In the genomic region with DNA sequence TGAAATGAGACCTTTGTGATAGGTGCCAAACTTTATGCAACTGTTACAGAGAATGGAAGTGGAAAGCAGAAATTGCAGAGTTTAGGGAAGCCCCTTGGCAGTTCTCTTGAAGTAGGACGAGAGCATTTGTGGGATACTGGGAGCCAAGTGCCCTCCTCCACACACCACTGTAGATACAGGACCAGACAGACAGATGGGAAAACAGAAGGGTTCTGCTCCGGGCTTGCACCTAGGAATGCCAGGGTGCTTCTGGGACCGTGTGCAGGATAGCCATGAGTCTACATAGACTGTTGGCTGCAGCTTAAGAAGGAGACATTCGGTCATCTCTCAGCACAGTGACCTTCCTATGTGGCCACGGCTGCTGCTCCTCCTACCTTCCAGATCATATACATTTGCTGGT, we compare ENCODE assay signal across 20 mouse cellular contexts. TPM values are rescaled to one million over a fixed set of nuclear protein-coding genes. Genes with fewer than 3 reads are reported as not detected.
"Had no signal": no experiment of that assay in that cellular context is flagged by ENCODE, and none has a peak within 500 bp of the region (broad histone marks: within the 10 kb centered on the region; RNA-seq: fewer than 3 reads in every experiment).

No protein-coding gene starts in this region.

- DNase-seq: kidney, adult 2 months; kidney, postnatal 25 days; layer of hippocampus, postnatal 36 days; liver, embryonic 13.5 days; lung, adult 2 months; lung, postnatal 14 days; lung, postnatal 4 days; right cerebral cortex, adult 18-20 months; right cerebral cortex, postnatal 14 days; right cerebral cortex, postnatal 4 days; thymus, adult 2 months; thymus, postnatal 14 days; thymus, postnatal 4 days had no signal

- ATAC-seq: midbrain, embryonic 16.5 days had no signal

- H3K9me3 ChIP-seq: liver, embryonic 13.5 days; neural tube, embryonic 15.5 days; stomach, embryonic 15.5 days had no signal

- H3K36me3 ChIP-seq: liver, embryonic 13.5 days; stomach, embryonic 15.5 days had no signal

- H3K27ac ChIP-seq: kidney, postnatal 0 days; left cerebral cortex, adult 2 months; liver, embryonic 13.5 days; neural tube, embryonic 15.5 days had no signal

- H3K4me2 ChIP-seq: liver, embryonic 13.5 days; midbrain, embryonic 11.5 days; neural tube, embryonic 15.5 days had no signal

- H3K4me3 ChIP-seq: left cerebral cortex, adult 2 months; liver, embryonic 13.5 days; myocyte; neural tube, embryonic 15.5 days; stomach, embryonic 15.5 days had no signal

- H3K9ac ChIP-seq: liver, embryonic 13.5 days; stomach, embryonic 15.5 days had no signal

RNA-seq across cellular contexts. Expression of a gene that starts 4.4 kb away (rescaled TPM):
- polyA plus RNA-seq: myocyte had no signal
